Mouse (Mus musculus) erythroblast, embryonic 14.5 days (primary cell): ENCODE measurements around the gene Mefv.

ENCODE experiments used
- GATA1 ChIP-seq: IDR thresholded peaks from 2 replicates; pipeline ENCODE4 v1.6.1; 2012; ENCODE audit warnings: low read length, inconsistent platforms, mixed read lengths
- TAL1 ChIP-seq: IDR thresholded peaks from 3 replicates; pipeline ENCODE4 v1.6.1; 2012; ENCODE audit warnings: low read length, inconsistent platforms, mixed read lengths

DNA sequence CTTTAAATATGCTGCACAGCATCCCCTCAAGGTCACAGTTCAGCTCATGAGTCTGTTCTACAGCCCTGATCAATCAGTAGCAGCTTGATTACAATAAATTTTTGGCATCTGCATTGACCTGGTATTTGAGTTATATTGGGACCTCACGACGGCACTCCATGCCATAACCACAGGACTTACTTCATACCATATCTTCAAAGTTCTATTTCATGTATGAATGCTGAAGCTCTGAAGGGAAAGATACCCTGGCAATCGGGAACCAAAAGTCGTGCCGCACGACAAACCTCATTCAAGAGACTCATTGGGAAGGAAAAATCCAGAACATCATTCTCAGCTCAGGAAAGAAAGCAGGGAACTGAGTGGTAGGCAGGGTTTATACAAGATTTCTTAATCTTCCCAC, 24.6 kb upstream of the Mefv start:
- TF ChIP-seq TAL1: no peak
- TF ChIP-seq GATA1: no peak
